Comparison of ENCODE assay signal across 8 mouse cellular contexts in genomic region chr3:93444343-93445164, GRCm38 (mm10). TPM values are rescaled to one million over a fixed set of nuclear protein-coding genes. Genes with fewer than 3 reads are reported as not detected.
A peak's percentile ranks its signal among the peaks of the same experiment; 100 is the strongest.
DNase-seq lines count a peak whose midpoint lies in the region; ATAC-seq and TF ChIP-seq lines count a peak whose summit lies in the region.

No protein-coding gene starts in this region.

- TF ChIP-seq POLR2A in ES-Bruce4 (IDR thresholded peaks at IDR 0.05; ENCODE audit: insufficient read depth, low read length), result no peak

- TF ChIP-seq CTCF in ES-Bruce4 (IDR thresholded peaks at IDR 0.05; ENCODE audit: low read depth, low read length), result no peak
- TF ChIP-seq CTCF in lung, embryonic 14.5 days (IDR thresholded peaks at IDR 0.05; ENCODE audit: low read depth), result no peak

- no peak overlapping the region for H3K27ac ChIP-seq in ES-Bruce4 (ENCODE audit: insufficient read depth, low read length)
- peak overlapping the region; percentile 8; the same call in 1 of the 2 replicates for H3K27ac ChIP-seq in lung, embryonic 14.5 days (ENCODE audit: low read depth)

- H3K9me3 ChIP-seq in ES-Bruce4 (replicated peaks; ENCODE audit: control insufficient read depth, insufficient read depth, low read length, poor library complexity, severe bottlenecking), result no peaks in the 10 kb centered on the region
- H3K9me3 ChIP-seq in lung, embryonic 14.5 days (ENCODE audit: low read depth, low read length), result no peaks in the 10 kb centered on the region

- peak overlapping the region; percentile 73 for H3K4me3 ChIP-seq in ES-Bruce4 (ENCODE audit: low read depth, low read length)
- peak overlapping the region; percentile 49 for H3K4me3 ChIP-seq in lung, embryonic 14.5 days (ENCODE audit: low read depth, low read length)

- TF ChIP-seq EP300 in ES-Bruce4 (IDR thresholded peaks at IDR 0.05; ENCODE audit: insufficient read depth, low read depth, low read length), result no peak

- H3K4me2 ChIP-seq in lung, embryonic 14.5 days, result peak overlapping the region; percentile 87

- no peaks in the 10 kb centered on the region for H3K4me1 ChIP-seq in ES-Bruce4 (ENCODE audit: control insufficient read depth, insufficient read depth, low read length)
- no peaks in the 10 kb centered on the region; the same call in none of the 2 replicates for H3K4me1 ChIP-seq in lung, embryonic 14.5 days (ENCODE audit: insufficient read depth)

- H3K27me3 ChIP-seq in ES-Bruce4 (ENCODE audit: control insufficient read depth, insufficient read depth, low read length, poor library complexity, severe bottlenecking), result peaks cover 7% of the 10 kb centered on the region; the same call in 1 of the 2 replicates
- peaks cover 34% of the 10 kb centered on the region for H3K27me3 ChIP-seq in lung, embryonic 14.5 days (ENCODE audit: insufficient read depth, low read length)

- ATAC-seq in hematopoietic stem cell, adult 5-6 weeks (replicated peaks in 1 of 2; ENCODE audit: insufficient read depth in 1 of 2, low FRiP score in 2 of 2, low TSS enrichment in 1 of 2, low read depth in 1 of 2, poor library complexity in 2 of 2, severe bottlenecking in 2 of 2), result peak; percentile 74 to 81
- ATAC-seq in lung, embryonic 14.5 days (ENCODE audit: insufficient read depth), result peak; percentile 85
- ATAC-seq in neutrophil, adult 5-6 weeks (ENCODE audit: extremely low read depth, insufficient number of reproducible peaks, low FRiP score, poor library complexity, severe bottlenecking), result peak; percentile 48; the same call in 1 of the 2 replicates

- H3K9ac ChIP-seq in ES-Bruce4 (ENCODE audit: low read depth, poor library complexity, severe bottlenecking), result peak overlapping the region; percentile 23
- H3K9ac ChIP-seq in lung, embryonic 14.5 days, result peak overlapping the region; percentile 41

- under 1% methylated on average over 56 of the region's 56 CpGs for WGBS in lung, embryonic 14.5 days

- no peaks in the 10 kb centered on the region for H3K36me3 ChIP-seq in ES-Bruce4 (ENCODE audit: control insufficient read depth, insufficient read depth, low read length, poor library complexity, severe bottlenecking)
- H3K36me3 ChIP-seq in lung, embryonic 14.5 days (ENCODE audit: insufficient read depth), result no peaks in the 10 kb centered on the region

- DNase-seq in cerebellum, adult 18-20 months, result peak; percentile 20 to 30
- peak; percentile 49 to 73 for DNase-seq in frontal cortex, adult 2 months (ENCODE audit: extremely low spot score in 1 of 2, low spot score in 1 of 2)
- peak; percentile 32 to 62 for DNase-seq in layer of hippocampus, adult 8-10 months (ENCODE audit: low spot score in 2 of 2)
- peak; percentile 88 for DNase-seq in lung, embryonic 14.5 days
- peak; percentile 53 for DNase-seq in thymus, postnatal 4 days

RNA-seq across cellular contexts. Expression of gene Tchh, which starts 2.4 kb away (rescaled TPM):
- 1.3 and 1.6 TPM in 2 replicates for polyA plus RNA-seq in ES-Bruce4 (2011; ENCODE audit: insufficient read depth, insufficient read length, low read depth, missing spikeins)
- 2.6 and 2.9 TPM in 2 replicates for polyA plus RNA-seq in frontal cortex, adult 2 months (2012; rRNA removed)
- total RNA-seq in hematopoietic stem cell, adult 5-6 weeks (2017), result not detected in 2 replicates
- total RNA-seq in layer of hippocampus, adult 8-10 months (2022), result 1 to 10 TPM; 1.3 to 2.5 (median 1.6) TPM
- polyA plus RNA-seq in lung, embryonic 14.5 days (2014; fragmentation: Nextera tagmentation; extraction: Ambion mirVana), result 1.4 and 1.9 TPM in 2 replicates
- total RNA-seq in neutrophil, adult 5-6 weeks (2017), result 0.23 and 0.25 TPM in 2 replicates

RNA-seq across cellular contexts. Expression of gene Tchhl1, which starts 24.0 kb away (rescaled TPM):
- not detected in 2 replicates for polyA plus RNA-seq in ES-Bruce4 (2011; ENCODE audit: insufficient read depth, insufficient read length, low read depth, missing spikeins)
- polyA plus RNA-seq in frontal cortex, adult 2 months (2012; rRNA removed), result not detected in 2 replicates
- not detected in 2 replicates for total RNA-seq in hematopoietic stem cell, adult 5-6 weeks (2017)
- not detected for total RNA-seq in layer of hippocampus, adult 8-10 months (2022)
- not detected in 2 replicates for polyA plus RNA-seq in lung, embryonic 14.5 days (2014; fragmentation: Nextera tagmentation; extraction: Ambion mirVana)
- total RNA-seq in neutrophil, adult 5-6 weeks (2017), result not detected in 2 replicates

RNA-seq across cellular contexts. Expression of gene Rptn, which starts 51.1 kb away (rescaled TPM):
- polyA plus RNA-seq in ES-Bruce4 (2011; ENCODE audit: insufficient read depth, insufficient read length, low read depth, missing spikeins), result not detected in 2 replicates
- polyA plus RNA-seq in frontal cortex, adult 2 months (2012; rRNA removed), result not detected in 2 replicates
- not detected in 2 replicates for total RNA-seq in hematopoietic stem cell, adult 5-6 weeks (2017)
- total RNA-seq in layer of hippocampus, adult 8-10 months (2022), result not detected
- polyA plus RNA-seq in lung, embryonic 14.5 days (2014; fragmentation: Nextera tagmentation; extraction: Ambion mirVana), result not detected in 2 replicates
- not detected in 2 replicates for total RNA-seq in neutrophil, adult 5-6 weeks (2017)

Comparison
In these comparisons a context has a peak if more than half of its experiments do, and no peak if none do; other contexts are left out.
1. DNase-seq: peak in every context shown above with its lines; median percentile 88 in lung, embryonic 14.5 days; 61 in frontal cortex, adult 2 months; 53 in thymus, postnatal 4 days; 47 in layer of hippocampus, adult 8-10 months; 25 in cerebellum, adult 18-20 months.